Mouse (Mus musculus) left cerebral cortex, adult 8-10 months (tissue): ENCODE measurements around the gene Olfr1126. TPM values are rescaled to one million over a fixed set of nuclear protein-coding genes. Genes with fewer than 3 reads are reported as not detected.
"Not testable (repeated sequence)": the region's sequence is repeated elsewhere in the genome, so short reads cannot be mapped to it uniquely, and the experiment has no call there.

ENCODE experiments used
- DNase-seq, 2 experiments: peaks; one replicate each; pipeline ENCODE4 v3.0.0; 2022; ENCODE audit warnings: low spot score in 2 of 2
- total RNA-seq, 4 experiments: library from RNA; stranded (reverse); gene quantifications; 2 replicates each; pipeline ENCODE4 v1.2.4; 2022

Gene Olfr1126
- total RNA-seq = not detected

DNA sequence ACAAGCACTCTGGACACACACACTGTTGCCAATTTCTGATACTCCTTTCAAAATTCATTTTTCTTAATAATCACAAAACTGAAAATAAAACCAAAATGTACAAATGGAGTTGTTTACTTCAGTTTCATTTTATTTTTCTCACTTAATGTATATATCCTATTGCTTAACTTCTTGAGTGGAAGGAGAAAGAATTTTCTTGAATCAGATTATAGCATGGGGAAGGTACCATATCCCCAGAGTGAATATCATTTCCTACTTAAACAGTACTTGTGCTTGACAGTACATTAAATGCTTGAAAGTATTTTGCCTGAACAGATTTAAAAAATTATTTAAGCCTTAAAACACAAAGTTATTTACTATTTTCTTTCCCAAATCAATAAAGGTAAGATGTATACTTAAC, at the start of gene Olfr1126:
Gene Olfr1126 (plus strand): TSS at position 301 of the 400 bp plus-strand sequence.
- DNase-seq = no peak

DNA sequence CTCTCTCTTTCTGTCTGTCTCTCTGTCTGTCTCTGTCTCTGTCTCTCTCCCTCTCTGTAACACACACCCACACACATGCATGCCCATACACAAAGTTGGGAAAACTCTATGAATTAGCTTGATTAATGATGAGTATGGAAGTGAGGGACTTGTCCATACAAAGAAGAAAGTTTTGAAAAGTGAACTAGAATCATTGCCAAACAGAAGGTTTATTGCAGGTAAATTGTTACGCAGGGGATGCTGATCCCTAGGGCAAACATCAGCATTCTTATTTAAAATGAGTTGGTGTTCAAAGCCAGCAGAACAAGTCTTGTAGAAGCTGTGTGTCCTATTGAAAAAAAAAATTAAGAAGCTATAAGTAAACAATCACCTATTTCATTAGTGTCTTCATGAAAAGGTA, 37.4 kb upstream of the Olfr1126 start, which contains the start of gene Olfr1123:
Gene Olfr1123 (plus strand): TSS at position 301 of the 400 bp plus-strand sequence.
- DNase-seq = no peak

DNA sequence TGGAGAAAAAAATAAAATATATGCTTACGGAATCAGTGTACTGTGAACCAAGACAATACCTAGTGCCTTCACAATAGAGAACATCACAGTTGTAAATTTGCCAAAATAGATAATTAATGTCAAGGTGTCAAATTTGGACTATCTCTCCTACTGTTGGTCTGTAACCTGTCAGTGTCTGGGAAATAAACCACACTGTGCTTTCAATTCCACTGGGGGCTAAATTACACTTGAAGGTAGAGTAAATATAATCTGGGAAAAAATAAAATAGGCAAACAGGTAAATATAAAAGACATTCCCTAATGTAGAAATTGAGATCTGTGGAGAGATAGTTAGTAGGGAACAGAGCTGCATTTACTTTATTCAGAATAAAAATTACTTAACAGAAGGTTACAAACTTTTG, 23.8 kb upstream of the Olfr1126 start, which contains the start of gene Olfr1124:
Gene Olfr1124 (plus strand): TSS at position 301 of the 400 bp plus-strand sequence.
- no peak for DNase-seq

DNA sequence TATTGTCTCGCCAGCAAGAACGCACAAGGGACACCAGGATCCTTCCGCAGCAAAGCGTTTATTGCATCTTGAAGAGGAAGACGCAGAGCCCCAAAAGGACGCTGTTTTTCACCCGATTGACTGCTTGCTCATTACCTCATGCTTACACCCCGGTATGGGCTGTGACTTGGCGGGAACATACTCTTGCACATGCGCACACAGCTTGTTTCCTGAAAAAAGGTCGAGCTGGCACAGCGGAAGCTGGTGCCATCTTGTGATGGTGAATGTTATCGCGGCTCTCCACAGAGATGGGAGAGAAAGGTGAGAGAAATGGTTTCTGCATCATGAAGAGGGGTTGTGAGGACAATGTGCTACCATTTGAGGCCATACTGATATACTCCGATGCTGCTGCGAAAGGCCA, 16.0 kb upstream of the Olfr1126 start:
- no peak for DNase-seq

DNA sequence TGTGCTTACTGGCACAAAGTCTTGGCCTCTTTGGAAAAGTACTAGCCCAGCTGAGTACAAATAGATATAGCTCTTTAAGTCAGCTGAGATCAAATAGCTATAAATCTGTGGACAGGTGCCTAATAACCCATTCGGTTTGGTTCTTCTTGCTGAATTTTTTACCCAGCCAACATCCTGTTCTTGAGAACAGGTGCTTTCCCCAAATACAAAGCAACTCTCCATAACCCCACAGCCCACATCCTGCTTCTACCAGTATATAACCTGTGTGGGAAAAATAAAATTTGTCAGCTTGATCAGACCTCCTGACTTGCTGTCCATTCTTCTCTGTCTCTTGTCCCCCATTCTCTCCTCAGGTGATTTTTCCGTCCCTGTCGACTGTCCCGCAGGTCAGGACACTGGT, 8.0 kb downstream of the Olfr1126 start:
- no peak for DNase-seq

DNA sequence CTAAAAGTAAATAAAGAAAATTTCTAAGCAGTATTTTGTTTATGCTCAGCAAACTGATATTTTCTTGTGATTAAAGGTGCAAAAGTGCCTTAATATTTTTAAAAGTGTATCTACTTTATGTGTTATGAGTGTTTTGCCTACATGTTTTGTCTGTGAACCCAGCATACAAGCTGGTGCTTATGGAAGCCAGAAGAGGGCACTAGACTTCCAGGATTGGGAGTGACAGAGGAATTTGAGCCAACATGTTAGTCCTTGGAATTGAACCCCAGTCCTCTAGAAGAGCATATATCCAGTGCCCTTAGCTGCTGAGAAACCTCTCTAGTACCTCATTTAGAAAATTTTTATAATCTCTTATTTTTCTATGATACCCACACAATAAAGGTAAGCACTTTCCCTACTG, 26.4 kb downstream of the Olfr1126 start:
- no peak for DNase-seq

DNA sequence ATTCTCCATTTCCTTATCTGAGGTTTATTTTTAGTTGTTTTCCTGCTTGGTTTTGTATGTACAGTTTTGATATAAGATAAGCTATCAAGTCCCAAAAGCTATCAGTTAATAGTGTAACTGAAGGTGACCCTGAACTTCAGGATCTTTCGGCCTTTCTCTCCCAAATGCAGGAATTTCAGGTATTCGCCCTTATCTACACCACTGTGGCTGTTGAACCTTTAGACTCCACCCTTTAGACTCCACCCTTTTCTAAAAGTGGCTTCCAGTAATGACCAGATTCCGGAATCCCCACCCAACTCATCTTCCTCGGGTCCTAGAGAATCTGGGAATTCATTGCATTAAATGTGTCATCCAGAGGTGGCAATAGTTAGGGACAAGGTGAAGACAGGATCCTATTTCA, 27.4 kb downstream of the Olfr1126 start:
- DNase-seq = no peak

DNA sequence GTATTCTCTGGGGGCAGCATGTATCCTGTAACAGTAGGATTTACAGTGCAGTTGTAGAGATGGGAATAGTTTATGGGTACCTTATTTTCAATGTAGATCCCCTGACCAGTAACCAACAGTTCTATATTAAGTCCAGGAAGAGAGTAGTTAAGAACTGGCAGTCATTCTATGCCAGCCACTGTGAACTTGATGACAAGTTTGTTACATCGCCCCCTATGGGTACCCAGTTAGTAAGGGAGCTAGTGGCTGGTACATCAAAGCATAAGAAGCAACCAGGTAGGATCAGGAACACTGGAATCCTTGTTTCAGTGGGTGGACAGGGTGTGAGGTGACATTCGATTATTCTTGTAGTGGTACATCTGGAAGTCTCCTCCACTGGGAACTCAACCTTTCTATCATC, 28.5 kb downstream of the Olfr1126 start:
- DNase-seq = no peak

DNA sequence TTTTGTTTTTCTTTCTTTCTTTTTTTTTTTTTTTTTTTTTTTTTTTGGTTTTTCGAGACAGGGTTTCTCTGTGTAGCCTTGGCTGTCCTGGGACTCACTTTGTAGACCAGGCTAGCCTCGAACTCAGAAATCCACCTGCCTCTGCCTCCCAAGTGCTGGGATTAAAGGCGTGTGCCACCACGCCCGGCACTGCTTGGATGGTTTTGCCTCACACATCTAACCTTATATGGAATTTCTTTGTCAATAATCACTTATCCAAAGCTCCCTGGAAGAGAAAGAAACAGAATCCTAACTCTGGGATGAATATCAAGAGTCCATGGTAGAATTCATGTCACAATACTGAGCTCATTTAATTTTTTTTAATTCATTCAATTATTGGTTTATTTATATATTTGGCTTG, 43.2 kb downstream of the Olfr1126 start, which contains the start of gene Pramel7:
Gene Pramel7 (minus strand): TSS at position 101 of the 400 bp plus-strand sequence.
- DNase-seq = not testable (repeated sequence)

DNA sequence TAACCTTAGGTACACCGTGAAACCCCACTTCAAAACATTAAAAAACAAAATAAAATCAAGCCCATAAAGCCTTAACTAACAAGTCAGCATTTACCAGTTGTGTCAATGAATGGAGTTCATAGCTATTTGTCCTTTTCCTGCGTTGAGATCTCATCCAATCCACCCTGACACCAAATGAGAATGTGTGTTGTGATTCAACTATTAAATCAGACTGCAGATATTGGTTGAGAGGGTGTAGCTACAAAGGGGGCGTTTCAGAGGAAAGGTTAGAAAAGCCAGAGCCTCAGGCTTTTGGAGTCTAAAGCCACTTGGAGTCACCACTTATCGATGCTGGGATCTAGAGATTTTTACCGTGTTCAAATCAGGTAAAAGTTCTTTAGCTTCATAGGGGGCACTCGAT, 52.5 kb downstream of the Olfr1126 start, which contains the start of gene Pramel6:
Gene Pramel6 (plus strand): TSS at position 301 of the 400 bp plus-strand sequence.
- no peak for DNase-seq

Other genes starting within 250 kb of the Olfr1126 start
- gene Olfr1113, start 245.0 kb upstream of the Olfr1126 start, total RNA-seq = not detected
- gene Olfr1115, start 205.9 kb upstream of the Olfr1126 start, total RNA-seq = not detected
- not detected for gene Olfr1116, start 186.4 kb upstream of the Olfr1126 start, total RNA-seq
- gene Olfr1118, start 146.4 kb upstream of the Olfr1126 start, total RNA-seq = not detected
- gene Olfr1120, start 99.1 kb upstream of the Olfr1126 start, total RNA-seq = not detected
- not detected for gene Olfr1121, start 84.1 kb upstream of the Olfr1126 start, total RNA-seq
- gene Olfr1122, start 68.1 kb upstream of the Olfr1126 start, total RNA-seq = under 1 TPM in 1 of 4 experiments, not detected in 3; 0.09 TPM
- not detected for gene Olfr1123, start 37.3 kb upstream of the Olfr1126 start, total RNA-seq
- not detected for gene Olfr1124, start 23.7 kb upstream of the Olfr1126 start, total RNA-seq
- not detected for gene Pramel7, start 43.1 kb downstream of the Olfr1126 start, total RNA-seq
- not detected for gene Pramel6, start 52.6 kb downstream of the Olfr1126 start, total RNA-seq
- gene Olfr153, start 77.8 kb downstream of the Olfr1126 start, total RNA-seq = not detected
- not detected for gene Olfr1128, start 91.6 kb downstream of the Olfr1126 start, total RNA-seq
- gene Olfr1129, start 119.9 kb downstream of the Olfr1126 start, total RNA-seq = not detected
- not detected for gene Olfr1130, start 152.2 kb downstream of the Olfr1126 start, total RNA-seq
- not detected for gene Olfr1131, start 173.1 kb downstream of the Olfr1126 start, total RNA-seq
- gene Olfr1132, start 183.6 kb downstream of the Olfr1126 start, total RNA-seq = not detected
- gene Olfr1133, start 193.4 kb downstream of the Olfr1126 start, total RNA-seq = not detected
- gene Olfr1134, start 204.5 kb downstream of the Olfr1126 start, total RNA-seq = not detected
- not detected for gene Olfr1135, start 219.7 kb downstream of the Olfr1126 start, total RNA-seq
- not detected for gene Olfr1136, start 240.0 kb downstream of the Olfr1126 start, total RNA-seq